Mouse (Mus musculus) olfactory bulb, adult 2 months (tissue): ENCODE results near the gene Celsr2.

Experiments used
- CTCF ChIP-seq: fragments of 200-500 bp; IDR thresholded peaks from 2 replicates; pipeline ENCODE4 v1.5.1; 2012; ENCODE audit warnings: low read depth, mild to moderate bottlenecking, low read length, moderate library complexity; ENCODE audit not compliant: insufficient read depth
- POLR2A ChIP-seq: fragments of 200-500 bp; IDR thresholded peaks from 2 replicates; pipeline ENCODE4 v1.6.1; 2012; ENCODE audit warnings: mild to moderate bottlenecking, low read depth, low read length, moderate library complexity; ENCODE audit not compliant: insufficient read depth

GRCm38 (mm10) chr3:108348376-108348775 lies 67.0 kb downstream of the Celsr2 start:
- TF ChIP-seq POLR2A (no peak), CTCF (no peak)
